ENCODE assay signal across 10 mouse cellular contexts in the genomic region with DNA sequence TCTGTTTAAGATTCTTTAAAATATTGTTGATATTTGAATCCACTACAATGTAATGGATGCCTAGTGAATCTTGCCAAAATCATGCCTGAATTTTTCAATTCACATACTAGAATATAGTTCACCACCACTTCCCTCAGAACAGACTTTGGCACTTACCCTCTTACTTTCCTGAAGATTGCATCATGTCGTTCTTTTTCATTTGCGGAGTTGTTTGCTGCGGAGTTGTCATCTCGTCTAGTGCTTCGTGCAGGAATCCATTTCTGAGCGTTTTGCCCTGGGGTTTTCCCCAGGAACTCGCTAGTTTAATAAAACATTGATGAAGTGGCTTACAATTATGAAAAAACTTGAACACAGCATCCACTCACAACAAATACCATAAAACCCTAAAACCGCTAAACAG. TPM values are rescaled to one million over a fixed set of nuclear protein-coding genes. Genes with fewer than 3 reads are reported as not detected.
DNase-seq lines count a peak whose midpoint lies in the region; ATAC-seq lines count a peak whose summit lies in the region.
"Had no signal": no experiment of that assay in that cellular context is flagged by ENCODE, and none has a peak within 500 bp of the region (broad histone marks: within the 10 kb centered on the region; RNA-seq: fewer than 3 reads in every experiment).

No protein-coding gene starts in this region.

- WGBS in hindbrain, embryonic 12.5 days, result 93% methylated on average over 8 of the region's 8 CpGs
- WGBS in hindbrain, embryonic 16.5 days, result 82% methylated on average over 8 of the region's 8 CpGs
- 84% methylated on average over 8 of the region's 8 CpGs for WGBS in forebrain, embryonic 15.5 days
- WGBS in liver, embryonic 16.5 days (ENCODE audit: insufficient replicate concordance), result 81% methylated on average over 8 of the region's 8 CpGs

- no peak for ATAC-seq in hindbrain, embryonic 12.5 days (ENCODE audit: low FRiP score)
- ATAC-seq in hindbrain, embryonic 16.5 days, result no peak
- no peak for ATAC-seq in forebrain, embryonic 15.5 days (replicated peaks)
- ATAC-seq in liver, embryonic 16.5 days (ENCODE audit: low read depth), result no peak
- ATAC-seq: Patski had no signal

- H3K4me3 ChIP-seq in hindbrain, embryonic 12.5 days, result peak overlapping the region; percentile 92; the same call in 1 of the 2 replicates
- no peak overlapping the region for H3K4me3 ChIP-seq in hindbrain, embryonic 16.5 days (ENCODE audit: low read length)
- no peak overlapping the region for H3K4me3 ChIP-seq in forebrain, embryonic 15.5 days
- peak overlapping the region; percentile 100 for H3K4me3 ChIP-seq in liver, embryonic 16.5 days (ENCODE audit: low read depth, low read length)

- no peak overlapping the region for H3K9ac ChIP-seq in hindbrain, embryonic 12.5 days
- H3K9ac ChIP-seq in hindbrain, embryonic 16.5 days (ENCODE audit: low read depth, low read length), result no peak overlapping the region
- no peak overlapping the region for H3K9ac ChIP-seq in forebrain, embryonic 15.5 days (replicated peaks)
- H3K9ac ChIP-seq in liver, embryonic 16.5 days (ENCODE audit: low read depth, low read length), result no peak overlapping the region

- peak; percentile 18 for DNase-seq in NIH3T3 (ENCODE audit: low read depth)
- no peak for DNase-seq in gastrocnemius, postnatal 25 days
- no peak for DNase-seq in testis, postnatal 10 days (ENCODE audit: low spot score)
- DNase-seq in left cerebral cortex, postnatal 4 days, result no peak
- DNase-seq: layer of hippocampus, postnatal 36 days had no signal

- no peaks in the 10 kb centered on the region for H3K9me3 ChIP-seq in hindbrain, embryonic 12.5 days (replicated peaks)
- H3K9me3 ChIP-seq in hindbrain, embryonic 16.5 days (ENCODE audit: control insufficient read depth, low read length), result no peaks in the 10 kb centered on the region
- H3K9me3 ChIP-seq in forebrain, embryonic 15.5 days, result no peaks in the 10 kb centered on the region
- H3K9me3 ChIP-seq in liver, embryonic 16.5 days (replicated peaks; ENCODE audit: control insufficient read depth, low read length), result no peaks in the 10 kb centered on the region

- H3K27me3 ChIP-seq in hindbrain, embryonic 12.5 days, result no peaks in the 10 kb centered on the region
- H3K27me3 ChIP-seq in hindbrain, embryonic 16.5 days (replicated peaks; ENCODE audit: control insufficient read depth, insufficient read depth, low read length), result no peaks in the 10 kb centered on the region
- H3K27me3 ChIP-seq in forebrain, embryonic 15.5 days, result no peaks in the 10 kb centered on the region
- H3K27me3 ChIP-seq in liver, embryonic 16.5 days (ENCODE audit: control insufficient read depth, insufficient read depth, low read depth, low read length), result no peaks in the 10 kb centered on the region
- H3K27me3 ChIP-seq: Patski had no signal

- H3K36me3 ChIP-seq in hindbrain, embryonic 12.5 days, result peaks cover 64% of the 10 kb centered on the region
- H3K36me3 ChIP-seq in hindbrain, embryonic 16.5 days (ENCODE audit: control insufficient read depth, insufficient read depth, low read length), result peaks cover 52% of the 10 kb centered on the region
- H3K36me3 ChIP-seq in forebrain, embryonic 15.5 days, result peaks cover 58% of the 10 kb centered on the region
- H3K36me3 ChIP-seq in liver, embryonic 16.5 days (ENCODE audit: control insufficient read depth, insufficient read depth), result peaks cover 61% of the 10 kb centered on the region

- H3K4me1 ChIP-seq in hindbrain, embryonic 12.5 days, result peaks cover 29% of the 10 kb centered on the region
- H3K4me1 ChIP-seq in hindbrain, embryonic 16.5 days (ENCODE audit: control insufficient read depth, insufficient read depth, low read depth, low read length), result peaks cover 22% of the 10 kb centered on the region
- H3K4me1 ChIP-seq in forebrain, embryonic 15.5 days, result peaks cover 46% of the 10 kb centered on the region
- peaks cover 21% of the 10 kb centered on the region for H3K4me1 ChIP-seq in liver, embryonic 16.5 days (ENCODE audit: control insufficient read depth, low read depth, low read length)

- no peak overlapping the region for H3K27ac ChIP-seq in hindbrain, embryonic 12.5 days
- no peak overlapping the region for H3K27ac ChIP-seq in hindbrain, embryonic 16.5 days (ENCODE audit: low read depth, low read length)
- no peak overlapping the region for H3K27ac ChIP-seq in forebrain, embryonic 15.5 days (replicated peaks)
- no peak overlapping the region for H3K27ac ChIP-seq in liver, embryonic 16.5 days (ENCODE audit: low read length)

- intact Hi-C loops in left cerebral cortex, postnatal 4 days (cut with DNase I), result loop anchor here (5.0 to 10.0 kb wide), 2 partner anchors 42 to 95 kb away; no protein-coding TSS in a partner anchor

- 0 out of 2 replicates have a peak overlapping the region, but pooled peaks have one; percentile 61 for H3K4me2 ChIP-seq in hindbrain, embryonic 12.5 days (replicated peaks)
- no peak overlapping the region for H3K4me2 ChIP-seq in hindbrain, embryonic 16.5 days (ENCODE audit: low read length)
- H3K4me2 ChIP-seq in forebrain, embryonic 15.5 days (replicated peaks), result 0 out of 2 replicates have a peak overlapping the region, but pooled peaks have one; percentile 61
- peak overlapping the region; percentile 89 for H3K4me2 ChIP-seq in liver, embryonic 16.5 days (ENCODE audit: low read depth, low read length)

RNA-seq across cellular contexts. Expression of a gene that starts 2.8 kb away (rescaled TPM):
- polyA plus RNA-seq in hindbrain, embryonic 12.5 days (2016; fragmentation: Nextera tagmentation; extraction: Ambion mirVana), result 1,474 and 1,620 TPM in 2 replicates
- polyA plus RNA-seq in hindbrain, embryonic 16.5 days (2015; fragmentation: Nextera tagmentation; extraction: Ambion mirVana), result 893 and 1,080 TPM in 2 replicates
- polyA plus RNA-seq in forebrain, embryonic 15.5 days (2015; fragmentation: Nextera tagmentation; extraction: Ambion mirVana), result 1,139 and 1,168 TPM in 2 replicates
- 332 and 350 TPM in 2 replicates for polyA plus RNA-seq in liver, embryonic 16.5 days (2015; fragmentation: Nextera tagmentation; extraction: Ambion mirVana)
- total RNA-seq in gastrocnemius, postnatal 25 days (2021), result 100 to 1,000 TPM; 617 to 661 TPM
- 1,000 to 10,000 TPM; 1,288 to 1,328 TPM for total RNA-seq in left cerebral cortex, postnatal 4 days (2021)

RNA-seq across cellular contexts. Expression of a gene that starts 51.3 kb away (rescaled TPM):
- polyA plus RNA-seq in hindbrain, embryonic 12.5 days (2016; fragmentation: Nextera tagmentation; extraction: Ambion mirVana), result 102 and 104 TPM in 2 replicates
- polyA plus RNA-seq in hindbrain, embryonic 16.5 days (2015; fragmentation: Nextera tagmentation; extraction: Ambion mirVana), result 63.7 and 72.1 TPM in 2 replicates
- polyA plus RNA-seq in forebrain, embryonic 15.5 days (2015; fragmentation: Nextera tagmentation; extraction: Ambion mirVana), result 80.6 and 87.5 TPM in 2 replicates
- polyA plus RNA-seq in liver, embryonic 16.5 days (2015; fragmentation: Nextera tagmentation; extraction: Ambion mirVana), result 22.9 and 24.7 TPM in 2 replicates
- 10 to 100 TPM; 13.6 to 14.4 TPM for total RNA-seq in gastrocnemius, postnatal 25 days (2021)
- total RNA-seq in left cerebral cortex, postnatal 4 days (2021), result 10 to 100 TPM; 66.0 to 70.1 TPM

Comparison
In these comparisons a context has a peak if more than half of its experiments do, and no peak if none do; other contexts are left out.
1. H3K4me3 ChIP-seq: peak in hindbrain, embryonic 12.5 days (single experiment) and liver, embryonic 16.5 days (single experiment); none in hindbrain, embryonic 16.5 days (single experiment) and forebrain, embryonic 15.5 days (single experiment).